Mouse (Mus musculus): ENCODE data around the gene Unc5b.
"Not testable (repeated sequence)": the region's sequence is repeated elsewhere in the genome, so short reads cannot be mapped to it uniquely, and the experiment has no call there.

Gene Unc5b

DNA sequence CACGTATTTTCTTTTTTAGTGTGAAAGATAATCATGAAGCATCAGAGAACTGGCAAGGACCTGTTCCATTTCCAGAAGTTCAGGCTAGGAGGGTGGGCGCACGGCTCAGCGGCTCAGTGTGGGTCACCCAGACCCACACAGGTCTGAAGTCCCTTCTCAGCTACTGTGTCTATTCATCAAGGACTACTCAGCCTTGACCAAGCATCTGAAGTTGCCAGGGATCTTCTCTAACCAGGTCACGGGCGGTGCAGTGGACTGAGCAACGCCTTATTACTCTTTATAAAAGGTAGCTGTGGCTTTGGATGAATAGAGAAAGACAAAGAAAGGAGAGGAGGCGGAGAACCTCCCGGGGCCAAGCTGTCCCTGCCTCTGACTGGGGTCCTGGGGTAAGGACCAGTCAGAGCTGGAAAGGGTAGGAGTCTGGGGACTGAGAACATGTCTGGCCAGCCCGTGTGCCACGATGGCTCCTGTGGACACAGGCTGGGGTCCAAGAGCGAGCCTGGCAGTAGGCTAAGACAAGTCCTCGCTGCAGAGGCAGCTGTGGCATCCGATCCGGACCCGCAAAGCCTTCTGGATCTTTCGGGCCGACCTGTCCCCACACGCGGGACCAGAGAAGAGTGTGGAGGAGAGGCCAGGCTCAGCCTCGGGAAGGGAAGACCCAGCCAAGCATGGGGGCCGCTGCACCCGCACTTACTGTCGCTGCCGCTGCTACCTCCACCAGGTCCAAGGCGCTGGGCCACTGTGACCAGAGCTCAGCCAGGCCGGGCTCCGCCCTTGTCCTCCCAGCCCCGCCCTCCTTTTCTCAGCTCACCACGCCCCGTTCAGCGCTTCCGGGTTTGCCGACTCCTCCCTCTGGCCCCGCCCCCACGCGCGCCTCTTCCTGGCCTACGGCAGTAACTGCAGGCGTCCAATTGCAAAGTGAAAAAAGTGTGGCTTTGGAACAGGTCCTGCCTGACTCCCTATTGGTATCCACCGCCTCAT, 79.1 kb downstream of the Unc5b start, which contains the start of gene Slc29a3:
Gene Slc29a3, minus strand, starts transcription at position 755 of the 981 bp plus-strand sequence.
- DNase-seq, result peak; percentile 95

DNA sequence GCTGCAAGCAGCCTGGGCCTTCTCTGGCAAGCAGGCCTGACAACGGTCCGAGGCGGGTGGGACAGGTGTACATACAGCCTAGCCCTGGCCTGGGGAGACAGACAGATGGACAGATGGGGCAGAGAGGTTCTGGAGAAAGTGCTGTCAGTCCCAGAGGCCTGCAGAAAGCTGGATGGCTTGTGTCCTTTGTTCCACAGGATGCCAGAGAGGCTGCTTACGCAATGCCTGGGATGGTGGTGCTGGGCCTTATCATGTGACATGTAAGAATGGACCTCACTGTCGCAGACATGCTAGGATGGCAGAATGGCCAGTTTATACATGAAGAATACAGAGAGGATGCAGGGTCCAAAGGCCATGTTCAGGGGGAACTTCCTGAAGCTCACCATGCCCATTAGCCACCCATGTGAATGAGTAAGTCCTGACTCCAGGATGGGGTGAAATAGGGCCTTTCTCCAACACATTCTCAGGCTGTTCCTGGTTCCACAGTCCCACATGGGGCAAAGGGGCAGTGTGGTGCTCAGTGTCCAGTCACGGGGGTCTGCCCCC, 83.6 kb downstream of the Unc5b start:
- peak; percentile 70 for DNase-seq

DNA sequence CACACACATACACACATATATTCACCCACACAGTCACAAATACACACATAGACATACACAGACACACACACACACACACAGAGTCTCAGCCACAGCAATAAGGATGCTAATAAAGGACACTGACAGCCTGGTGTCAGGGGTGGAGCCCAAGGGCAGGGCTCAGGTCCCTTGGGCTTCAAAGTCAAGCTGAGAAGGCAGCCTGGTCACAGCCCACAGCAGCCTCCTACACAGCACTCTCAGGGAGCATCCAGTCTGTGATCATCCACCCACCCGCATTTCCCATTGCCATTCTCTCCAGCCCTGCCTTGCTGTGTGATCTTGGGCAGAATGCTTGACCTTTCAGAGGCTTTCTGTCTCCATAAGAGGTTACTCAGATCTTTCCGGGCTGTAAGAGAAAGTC, 84.9 kb downstream of the Unc5b start:
- DNase-seq, result no peak

DNA sequence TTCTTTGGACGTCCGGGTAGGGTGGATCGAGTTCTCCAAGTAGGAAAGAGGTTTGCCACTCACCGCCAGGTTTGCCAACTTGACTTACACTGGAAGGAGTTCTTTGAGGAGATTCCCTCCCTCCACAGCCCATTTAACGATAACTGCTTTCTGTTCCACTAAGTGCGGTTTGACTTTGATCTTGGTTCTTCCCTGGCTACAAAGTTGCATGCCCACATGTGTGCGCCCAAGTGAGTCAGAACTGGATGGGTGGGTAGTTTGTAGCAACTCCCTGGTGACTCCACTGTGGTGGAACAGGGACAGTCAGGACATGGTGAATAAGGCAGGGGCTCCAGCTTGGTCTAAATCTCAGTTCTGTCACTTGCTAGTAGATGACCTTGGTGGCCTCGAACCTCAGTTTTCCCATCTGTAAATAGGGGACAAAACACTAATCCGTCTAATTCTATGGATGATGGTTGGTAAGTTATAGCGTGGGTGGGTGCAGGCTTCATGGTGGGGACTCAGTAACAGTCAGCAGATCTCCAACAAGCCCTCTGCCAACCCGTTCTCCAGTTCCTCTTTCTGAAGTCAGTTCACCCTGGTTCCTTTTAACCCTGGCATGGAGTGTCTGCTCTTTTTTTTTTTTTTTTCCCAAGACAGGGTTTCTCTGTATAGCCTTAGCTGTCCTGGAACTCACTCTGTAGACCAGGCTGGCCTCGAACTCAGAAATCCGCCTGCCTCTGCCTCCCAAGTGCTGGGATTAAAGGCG, 86.7 kb downstream of the Unc5b start:
- DNase-seq, result no peak

DNA sequence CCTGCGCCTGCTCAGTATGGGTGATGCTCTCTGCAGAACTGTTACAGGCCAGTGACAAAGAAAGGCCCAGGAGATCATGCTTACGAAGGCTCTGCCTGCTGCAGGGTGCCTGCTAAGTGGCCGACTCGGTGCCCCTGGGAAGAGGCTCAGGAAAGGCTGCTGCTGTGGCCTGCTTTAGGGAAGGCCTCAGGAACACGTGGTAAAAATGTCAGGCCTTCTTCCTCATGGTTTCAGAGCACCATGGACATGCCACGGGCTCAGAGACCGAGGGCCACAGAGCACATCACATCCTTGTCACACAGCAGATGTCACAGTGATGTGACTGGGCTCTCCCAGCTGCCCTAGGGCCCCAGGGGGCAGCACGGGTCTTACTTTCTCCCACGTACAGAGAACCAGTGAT, 87.7 kb downstream of the Unc5b start:
- DNase-seq, result no peak

DNA sequence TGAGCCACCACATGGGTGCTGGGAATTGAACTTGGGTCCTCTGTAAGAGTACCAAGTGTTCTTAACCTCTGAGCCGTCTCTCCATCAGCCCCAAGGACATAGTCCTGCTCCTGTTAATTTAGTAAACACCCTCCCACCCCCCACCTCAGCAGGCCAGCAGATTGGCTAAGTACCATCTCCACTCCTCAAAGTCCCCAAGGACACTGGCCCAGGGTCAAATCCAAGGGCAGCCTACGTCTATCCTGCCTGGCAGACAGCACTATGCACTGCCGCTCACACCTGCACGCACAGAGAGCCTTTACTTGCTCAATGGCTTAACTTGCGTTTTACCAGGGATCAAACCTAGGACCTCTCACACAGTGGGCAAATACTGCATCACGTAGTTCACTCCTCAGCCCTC, 88.4 kb downstream of the Unc5b start:
- DNase-seq, result no peak

DNA sequence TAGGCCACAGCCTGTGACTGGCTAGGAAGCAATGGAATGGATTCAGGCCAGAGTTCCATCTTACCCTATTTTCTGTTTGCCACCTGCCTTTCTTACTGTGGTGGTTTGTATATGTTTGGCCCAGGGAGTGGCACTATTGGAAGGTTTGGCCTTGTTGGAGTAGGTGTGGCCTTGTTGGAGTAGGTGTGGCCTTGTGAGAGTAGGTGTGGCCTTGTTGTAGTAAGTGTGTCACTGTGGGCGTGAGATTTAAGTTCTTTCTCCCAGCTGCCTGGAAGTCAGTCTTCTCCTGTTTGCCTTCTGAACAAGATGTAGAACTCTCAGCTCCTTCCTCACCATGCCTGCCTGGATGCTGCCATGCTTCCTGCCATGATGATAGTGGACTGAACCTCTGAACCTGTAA, 89.1 kb downstream of the Unc5b start:
- not testable (repeated sequence) for DNase-seq

DNA sequence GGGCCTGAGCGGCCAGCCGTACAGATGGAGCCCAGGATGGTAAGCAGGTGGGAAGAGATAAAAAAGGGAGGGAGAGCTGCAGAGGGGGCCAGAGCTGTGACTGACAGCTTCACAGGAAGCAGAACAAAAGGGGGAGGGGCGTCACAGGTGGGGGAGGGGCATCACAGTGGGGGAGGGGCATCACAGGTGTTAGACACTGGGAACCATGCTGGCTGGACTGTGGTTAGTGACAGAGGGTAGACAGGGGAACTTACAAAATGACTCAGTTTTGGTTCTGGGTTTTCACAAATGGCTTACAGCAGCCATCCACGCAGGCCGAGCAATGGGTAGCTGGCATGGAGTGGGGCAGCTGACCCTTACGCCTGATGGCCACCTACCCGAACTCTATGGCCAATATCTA, 89.9 kb downstream of the Unc5b start:
- DNase-seq, result no peak

DNA sequence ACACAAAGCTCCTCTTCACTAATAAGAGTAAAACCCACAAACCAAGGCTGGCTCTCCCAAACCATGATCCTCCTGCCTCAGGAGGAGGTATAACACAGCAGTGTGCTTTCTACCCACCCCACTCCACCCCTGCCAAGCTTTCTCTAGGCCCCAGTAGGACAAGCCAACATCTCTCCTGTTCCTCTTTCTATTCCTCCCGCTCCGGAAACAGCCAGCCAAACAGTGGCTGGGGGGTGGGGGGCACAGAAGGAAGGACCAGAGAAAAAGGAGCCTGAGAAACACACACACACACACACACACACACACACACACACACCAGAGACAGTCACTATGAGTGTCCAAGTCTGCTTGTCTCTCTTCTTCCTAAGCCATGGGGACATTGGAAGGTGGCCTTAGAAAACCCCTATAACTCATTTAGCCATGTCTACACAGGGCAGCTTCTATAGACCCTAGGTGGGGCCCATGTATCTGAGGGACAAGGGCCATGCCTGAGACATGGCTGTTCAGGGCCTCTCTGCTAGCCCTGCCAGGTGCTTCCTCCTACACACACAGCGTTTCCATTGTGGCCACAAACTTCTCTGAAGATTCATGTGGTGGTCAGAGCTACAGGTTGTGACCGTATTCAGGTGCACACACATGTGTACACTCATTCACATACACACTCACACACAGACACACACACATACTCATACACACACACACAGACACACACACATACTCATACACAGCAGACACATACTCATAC, 91.6 kb downstream of the Unc5b start:
- DNase-seq, result no peak

DNA sequence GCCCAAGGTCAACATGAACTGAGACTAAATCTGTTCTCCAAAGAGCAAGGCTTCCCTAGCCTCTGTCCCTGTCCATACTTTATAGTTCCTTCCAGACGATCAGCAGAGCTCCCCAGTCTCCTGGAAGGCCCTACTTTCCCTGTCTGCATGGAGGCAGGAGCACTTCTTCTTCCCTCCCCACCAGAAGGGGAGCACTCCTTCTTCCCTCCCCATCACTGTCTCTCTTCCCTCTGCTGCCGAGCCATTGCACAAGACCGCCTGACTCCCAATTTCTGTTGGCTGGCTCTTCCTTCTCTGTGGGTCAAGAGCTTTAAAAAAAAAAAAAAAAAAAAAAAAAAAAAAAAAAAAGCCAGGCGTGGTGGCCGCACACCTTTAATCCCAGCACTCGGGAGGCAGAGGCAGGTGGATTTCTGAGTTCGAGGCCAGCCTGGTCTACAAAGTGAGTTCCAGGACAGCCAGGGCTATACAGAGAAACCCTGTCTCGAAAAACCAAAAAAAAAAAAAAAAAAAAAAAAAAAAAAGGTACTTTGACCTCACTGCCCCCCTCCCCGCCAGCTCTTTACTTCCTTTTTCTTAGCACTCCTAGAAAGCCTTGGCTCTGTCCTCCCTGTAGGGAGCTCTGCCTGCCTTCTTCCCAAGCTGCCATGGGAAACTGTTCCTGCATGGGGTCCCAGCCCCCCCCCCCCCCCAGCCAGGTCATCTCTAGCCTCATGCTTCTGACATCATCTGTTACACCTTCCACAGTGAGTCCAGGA, 93.3 kb downstream of the Unc5b start:
- no peak for DNase-seq

DNA sequence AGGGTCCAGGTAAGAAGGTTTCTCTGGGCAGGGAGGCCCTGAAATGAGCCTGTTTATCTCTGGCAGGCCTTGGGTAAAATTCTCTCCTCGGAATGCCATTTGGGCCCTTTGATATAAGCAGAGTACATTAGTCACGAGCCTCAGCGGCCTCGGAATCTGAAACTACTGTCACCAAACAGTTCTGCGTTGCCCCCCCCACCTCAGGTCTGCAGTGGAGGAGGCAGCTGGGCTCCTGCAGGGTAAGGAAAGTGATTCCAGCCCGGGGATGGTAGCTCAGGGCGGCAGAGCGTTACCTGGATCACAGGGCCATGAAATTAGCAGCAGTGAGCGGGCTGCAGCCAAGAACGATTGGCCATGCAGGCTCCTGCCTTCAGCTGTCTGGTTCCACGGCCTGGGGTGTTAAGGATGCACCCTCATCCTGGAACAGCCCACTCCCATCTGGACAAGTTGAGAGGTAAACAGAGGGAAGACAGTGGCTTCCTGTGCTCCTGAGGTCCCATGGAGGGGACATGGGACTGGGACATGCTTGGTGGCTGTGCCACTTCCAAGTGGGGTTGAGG, 94.1 kb downstream of the Unc5b start:
- no peak for DNase-seq

DNA sequence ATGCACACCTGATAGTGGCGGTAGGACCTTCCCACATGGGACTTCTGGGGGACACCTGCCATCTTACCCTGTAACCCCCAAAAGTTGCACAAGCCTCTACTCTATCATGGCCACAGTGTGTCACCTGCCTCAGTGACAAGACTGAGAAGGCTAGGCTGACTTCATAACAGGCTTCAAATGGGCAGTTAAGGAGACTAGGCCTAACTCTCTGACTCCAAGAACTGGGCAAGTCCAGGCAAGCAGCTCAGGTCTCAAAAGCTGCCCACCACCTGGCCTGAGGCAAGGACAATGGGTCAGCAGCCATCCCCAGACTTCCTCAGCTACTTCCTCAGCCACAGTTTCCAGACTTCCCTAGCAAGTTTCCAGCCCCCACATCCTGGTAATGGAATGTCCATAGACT, 95.6 kb downstream of the Unc5b start:
- no peak for DNase-seq

DNA sequence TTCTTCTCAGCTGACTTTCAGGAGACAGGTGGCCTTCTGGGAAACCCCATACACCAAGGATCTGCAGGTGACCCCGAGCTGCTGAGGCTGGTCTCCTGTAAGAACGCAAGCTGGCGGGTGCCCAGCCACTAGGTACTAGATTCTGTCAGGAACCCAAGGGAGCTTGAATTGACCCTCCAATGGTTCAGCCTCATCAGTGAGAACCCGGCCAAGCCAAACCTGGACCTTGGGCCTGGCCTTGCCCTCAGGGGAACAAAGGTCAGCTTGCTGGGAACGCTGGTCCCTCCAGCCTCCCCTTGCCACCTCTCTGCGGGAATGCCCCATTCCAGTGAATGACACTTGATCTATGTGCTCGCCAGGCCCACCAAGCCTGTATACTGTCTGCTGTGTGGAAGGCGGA, 97.9 kb downstream of the Unc5b start:
- DNase-seq, result peak; percentile 79

DNA sequence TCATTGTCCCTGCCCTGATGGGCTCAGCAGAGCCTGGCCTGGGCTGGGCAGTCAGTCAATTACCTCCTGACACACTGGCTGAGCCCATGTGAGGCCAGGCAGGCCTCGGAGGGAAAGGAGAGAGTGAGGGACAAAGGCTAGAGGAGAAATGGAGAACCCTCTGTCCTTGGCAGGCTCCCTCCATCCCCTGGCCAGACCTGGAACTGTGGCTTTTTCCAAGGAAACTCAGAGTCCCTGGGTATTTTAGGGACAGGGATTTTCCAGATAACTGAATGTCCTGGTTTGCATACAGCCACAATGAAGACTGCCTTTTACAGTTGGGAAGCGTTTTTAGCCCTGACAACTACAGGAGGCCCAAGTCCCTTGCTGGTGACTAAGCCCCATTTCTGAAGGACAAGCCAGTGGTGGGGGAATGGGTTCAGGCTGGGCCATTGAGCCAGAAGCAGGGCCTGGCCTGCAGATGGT, 99.0 kb downstream of the Unc5b start:
- no peak for DNase-seq

DNA sequence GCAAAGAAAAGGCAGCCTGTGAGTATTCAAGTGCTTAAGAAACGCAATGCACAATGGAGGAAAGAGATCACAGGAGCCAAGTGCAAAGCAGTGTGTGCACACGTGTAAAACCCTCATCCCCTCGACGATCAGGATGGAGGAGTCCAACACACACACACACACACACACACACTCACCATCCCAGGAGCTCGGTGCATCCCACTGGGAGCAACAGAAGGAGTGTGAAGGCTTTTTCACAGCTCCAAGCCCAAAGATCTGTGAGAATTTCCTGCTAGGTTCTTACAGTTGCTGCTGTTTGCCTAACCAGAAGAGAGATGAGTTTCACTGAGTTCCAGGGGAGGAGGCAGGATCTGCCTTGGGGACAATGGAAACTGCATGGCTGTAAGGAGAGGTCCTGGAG, 99.6 kb downstream of the Unc5b start:
- DNase-seq, result no peak

DNA sequence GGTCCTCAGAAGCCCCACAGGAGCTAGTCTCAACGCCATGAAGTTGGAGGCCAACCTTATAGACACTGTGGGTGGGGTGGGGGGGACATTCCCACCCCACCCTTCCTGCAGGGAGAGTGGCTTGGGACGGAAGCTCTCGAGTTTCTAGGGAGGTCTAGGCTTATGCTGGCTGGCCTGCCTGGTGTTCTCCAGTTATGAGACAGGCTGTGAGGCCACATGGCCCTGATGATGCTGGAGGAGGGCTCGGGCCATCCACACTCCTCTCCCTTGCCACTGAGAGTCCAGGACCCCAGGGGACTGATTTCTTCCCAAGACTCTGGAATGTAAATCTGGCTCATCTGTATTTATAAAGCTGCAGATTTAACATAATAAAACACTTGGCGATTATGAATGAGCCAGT, 104.1 kb downstream of the Unc5b start:
- DNase-seq, result no peak

DNA sequence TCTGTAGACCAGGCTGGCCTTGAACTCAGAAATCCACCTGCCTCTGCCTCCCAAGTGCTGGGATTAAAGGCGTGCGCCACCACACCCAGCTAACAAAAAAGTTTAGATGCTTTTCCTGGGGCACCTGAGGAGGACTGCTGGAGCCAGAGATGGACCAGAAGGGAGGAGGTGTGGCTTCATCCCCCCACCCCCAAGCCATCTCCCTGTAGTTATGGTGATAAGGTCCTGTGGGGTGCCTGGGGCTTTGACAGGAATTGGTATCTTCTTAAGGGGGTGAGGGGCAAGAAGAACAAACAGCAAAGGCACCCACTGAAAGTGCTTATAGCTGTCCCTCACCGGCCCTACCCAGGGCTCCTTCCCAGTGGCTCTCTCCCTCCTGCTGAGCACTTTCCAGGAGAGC, 104.5 kb downstream of the Unc5b start:
- no peak for DNase-seq

DNA sequence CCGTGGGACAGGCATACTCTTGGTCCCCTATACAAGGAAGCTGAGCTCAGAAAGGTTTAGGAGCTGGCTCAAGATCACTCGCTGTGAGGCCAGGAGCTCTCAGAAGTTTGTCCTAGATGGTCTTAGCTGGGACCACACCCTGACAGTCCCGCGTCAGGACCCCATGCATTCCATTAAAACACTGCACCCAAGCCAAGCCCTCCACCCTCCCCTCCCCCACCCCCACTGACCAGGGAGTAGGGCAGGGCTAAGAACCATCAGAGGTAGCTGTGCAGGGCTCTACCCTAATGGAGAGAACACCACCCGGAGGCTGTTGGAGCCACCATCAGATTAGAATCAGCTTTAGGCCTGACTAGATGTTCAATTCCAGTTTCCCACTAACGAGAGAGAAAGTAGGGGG, 106.9 kb downstream of the Unc5b start:
- DNase-seq, result no peak

DNA sequence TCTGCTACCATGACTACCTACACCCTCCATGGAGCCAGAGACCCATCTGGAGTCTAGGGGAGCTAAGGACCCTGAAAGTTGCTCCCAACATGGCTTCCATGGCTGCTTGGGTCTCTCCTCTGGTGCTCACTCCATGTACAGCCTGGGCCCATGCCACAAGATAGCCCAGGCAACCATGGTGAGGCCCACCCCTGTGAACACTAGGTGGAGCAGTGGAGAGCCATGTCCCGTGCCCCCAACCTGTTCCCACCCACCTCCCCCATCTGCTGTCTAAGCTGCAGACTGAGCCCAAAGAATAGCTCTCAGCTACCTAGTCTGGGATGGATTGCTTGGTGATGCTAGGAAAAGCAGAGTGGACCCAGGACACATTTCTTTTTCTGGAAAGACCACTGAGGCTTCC, 108.0 kb downstream of the Unc5b start:
- DNase-seq, result no peak

DNA sequence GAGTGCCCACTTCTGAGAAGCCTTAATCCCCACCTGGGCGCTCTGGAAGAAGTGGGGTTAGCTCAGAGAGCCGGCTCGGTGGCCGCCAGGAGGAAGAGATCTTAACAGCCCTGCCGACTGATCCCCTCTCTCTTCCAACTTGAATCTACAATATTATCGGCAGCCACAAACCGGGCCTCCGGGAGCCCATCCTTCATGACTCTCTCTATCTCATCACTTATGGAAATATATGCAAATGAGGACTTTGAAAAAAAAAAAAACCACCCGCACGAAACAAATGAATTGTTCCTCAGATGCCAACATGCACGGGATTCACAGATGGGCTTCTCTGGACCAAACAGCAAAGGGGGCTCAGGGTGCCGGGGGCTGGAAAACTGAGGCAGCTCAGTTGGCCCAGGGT, 109.7 kb downstream of the Unc5b start:
- DNase-seq, result no peak

DNA sequence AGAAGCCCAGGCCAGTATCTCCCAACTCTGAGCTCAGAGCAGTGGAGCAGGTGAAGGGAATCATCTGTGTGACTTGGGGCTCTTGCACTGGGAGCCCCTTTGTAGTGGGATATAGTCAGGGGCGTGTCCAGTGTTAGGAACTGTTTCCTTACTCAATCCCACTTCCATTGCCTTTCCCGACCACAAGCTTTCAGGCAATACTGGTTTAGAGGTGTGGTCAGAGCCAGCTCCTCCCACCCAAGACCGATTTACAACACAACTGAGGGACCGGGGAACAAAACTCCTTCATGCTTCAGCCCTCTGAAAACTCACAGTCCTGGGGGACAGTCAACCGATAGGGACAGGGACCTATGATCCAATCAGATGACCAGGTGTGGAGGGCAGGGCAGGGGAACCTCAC, 110.9 kb downstream of the Unc5b start:
- DNase-seq, result no peak

DNA sequence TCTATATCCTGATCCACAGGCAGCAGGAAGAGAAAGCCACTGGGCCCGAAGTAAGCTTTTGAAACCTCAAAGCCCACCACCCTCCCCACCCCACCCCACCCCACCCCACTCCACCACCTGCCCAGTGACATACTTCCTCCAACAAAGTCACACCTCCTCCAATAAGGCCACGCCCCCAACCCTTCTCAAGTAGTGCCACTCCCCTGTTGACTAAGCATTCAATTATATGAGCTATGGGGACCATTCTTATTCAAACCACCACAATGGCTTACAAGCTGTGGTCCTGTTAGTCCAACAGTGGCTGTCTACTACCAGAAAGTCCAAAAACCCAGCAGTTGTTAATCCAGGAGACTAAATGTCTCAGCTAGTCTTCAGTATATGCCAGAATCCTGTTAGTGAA, 112.9 kb downstream of the Unc5b start:
- no peak for DNase-seq
